Mouse (Mus musculus): ENCODE measurements around the gene Dnajc6.

DNA sequence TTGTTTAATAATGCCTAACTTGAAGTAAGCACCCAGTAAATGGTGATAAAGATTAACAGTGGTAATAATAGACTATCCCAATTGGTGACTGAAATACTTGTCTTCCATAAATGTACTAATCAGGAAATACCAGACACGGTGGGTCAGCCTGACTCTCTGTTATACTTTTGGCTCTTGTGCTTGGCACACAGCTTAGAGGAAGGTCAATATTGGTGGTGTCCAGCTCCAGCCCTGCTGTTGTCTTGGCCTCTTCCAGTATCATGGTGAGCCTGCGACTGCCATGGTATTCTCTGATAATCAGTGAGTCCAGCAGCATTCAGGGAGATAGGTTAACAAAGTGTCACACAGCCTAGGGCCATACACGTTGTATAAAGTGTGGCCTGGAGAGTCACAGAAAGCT lies 107.2 kb downstream of the Dnajc6 start:
- TF ChIP-seq CTCF (IDR thresholded peaks at IDR 0.05; ENCODE audit: extremely low read depth, insufficient read length, insufficient replicate concordance, low read depth, low read length), result no peak
- TF ChIP-seq POLR2A (IDR thresholded peaks at IDR 0.05; ENCODE audit: low read depth, low read length), result no peak
